Mouse (Mus musculus) gastrocnemius, postnatal 36 days (tissue): ENCODE results near the gene Stn1. TPM values are rescaled to one million over a fixed set of nuclear protein-coding genes. Genes with fewer than 3 reads are reported as not detected.

ENCODE experiments used
- DNase-seq, 2 experiments: peaks; one replicate each; pipeline ENCODE4 v3.0.0; 2022
- intact Hi-C: fragments of 180-260 bp; cut with DNase I; formaldehyde crosslinking; loops from one replicate; pipeline ENCODE4 v1.15.1; 2025
- total RNA-seq, 2 experiments: library from RNA; stranded (reverse); gene quantifications; 2 replicates each; pipeline ENCODE4 v1.2.3; 2021

The Stn1 gene
- total RNA-seq, 2 experiments from 2014 or later, result 5.1 TPM

DNA sequence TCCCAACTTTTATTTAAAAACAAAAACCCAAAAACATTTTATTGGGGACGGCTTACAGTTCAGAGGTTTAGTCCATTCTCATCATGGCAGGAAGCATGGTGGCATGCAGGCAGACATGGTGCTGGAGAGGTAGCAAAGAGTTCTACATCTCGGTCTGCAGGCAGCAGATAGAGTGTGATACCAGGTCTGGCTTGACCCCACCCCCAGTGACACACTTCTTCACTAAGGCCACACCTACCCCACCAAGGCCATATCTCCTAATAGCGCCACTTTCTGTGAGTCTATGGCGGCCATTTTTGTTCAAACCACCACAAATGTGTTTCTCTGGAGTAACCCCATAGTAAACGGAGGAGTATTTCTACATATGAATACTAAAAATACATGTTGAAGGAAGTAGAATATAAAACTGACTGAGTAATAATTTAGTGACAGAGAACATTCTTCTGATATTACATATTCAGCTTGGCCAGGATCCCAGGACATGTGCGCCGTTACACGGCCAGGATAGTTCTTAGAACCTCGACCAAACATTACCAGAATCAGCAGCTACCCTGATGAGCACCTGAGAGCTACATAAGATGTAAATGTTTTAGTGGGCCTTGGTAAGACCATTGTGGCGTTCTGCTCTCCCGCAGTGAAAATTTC, 11.2 kb upstream of the Stn1 start:
- intact Hi-C loops, result no loop called here
- DNase-seq, result no peak

GRCm38 (mm10) chr19:47545528-47545927, 8.2 kb upstream of the Stn1 start:
- DNase-seq, result no peak
- intact Hi-C loops, result no loop called here

DNA sequence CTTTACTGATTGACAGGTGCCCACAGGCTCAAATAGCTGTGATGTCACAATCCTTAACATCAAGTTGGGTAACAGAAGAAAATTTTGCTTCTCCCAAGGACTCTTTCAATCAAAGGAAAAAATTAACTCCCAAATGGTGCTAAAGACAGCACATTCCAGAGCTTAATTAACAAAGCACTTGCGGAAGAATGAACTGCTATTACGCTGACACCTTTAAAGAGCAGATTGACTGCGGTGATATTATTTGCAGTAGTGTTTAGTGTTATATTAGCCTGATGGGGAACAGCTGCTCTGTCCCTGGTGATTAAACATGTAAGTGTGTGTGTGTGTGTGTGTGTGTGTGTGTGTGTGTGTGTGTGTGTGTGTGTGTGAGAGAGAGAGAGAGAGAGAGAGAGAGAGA, 7.7 kb upstream of the Stn1 start:
- intact Hi-C loops, result no loop called here
- no peak for DNase-seq

GRCm38 (mm10) chr19:47542441-47542840, 5.1 kb upstream of the Stn1 start:
- intact Hi-C loops, result no loop called here
- DNase-seq, result no peak

DNA sequence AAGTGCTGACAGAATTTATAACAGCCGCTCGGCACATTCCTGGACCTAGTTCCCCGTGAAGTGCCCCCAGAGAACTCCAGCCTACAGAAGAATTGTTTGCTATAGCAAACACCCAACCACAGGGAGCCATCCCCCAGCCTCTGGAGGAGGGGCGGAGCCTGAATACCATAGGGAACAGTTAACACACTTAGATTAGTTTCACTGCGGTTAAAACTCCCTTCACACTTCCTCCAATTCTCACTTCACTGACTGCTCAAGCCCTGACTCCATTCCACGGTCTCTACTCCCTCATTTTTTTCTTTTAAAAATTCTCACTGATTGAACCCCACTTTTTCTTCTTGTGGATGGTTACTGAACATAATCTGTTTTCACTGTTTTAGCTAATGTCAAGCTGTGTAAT, 1.5 kb upstream of the Stn1 start:
- DNase-seq, result no peak
- intact Hi-C loops, result loop anchor here (2.0 kb wide), 1 partner anchor 38 kb away; no protein-coding TSS in a partner anchor

DNA sequence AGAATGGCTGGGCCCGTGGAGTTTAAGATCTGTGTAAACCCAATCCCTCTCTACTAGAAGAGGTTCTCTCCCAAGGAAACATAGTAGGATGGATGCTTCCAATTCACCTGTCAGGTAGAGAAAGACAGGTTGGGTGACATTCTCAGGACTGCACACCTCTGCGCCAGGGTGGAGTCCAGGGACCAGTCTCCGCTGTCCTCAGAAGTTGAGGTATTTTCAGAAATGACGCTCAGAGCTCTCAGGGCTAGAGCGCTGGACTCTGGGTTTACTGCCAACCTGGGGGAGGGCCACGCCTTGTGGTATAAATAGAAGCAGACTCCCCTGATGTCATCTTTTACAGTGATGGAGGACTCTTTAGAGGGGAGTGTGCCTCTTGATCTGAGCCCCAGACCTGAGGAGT, 572 bp upstream of the Stn1 start:
- DNase-seq, result no peak
- intact Hi-C loops, result loop anchor here (2.0 kb wide), 1 partner anchor 39 kb away; no protein-coding TSS in a partner anchor

- intact Hi-C loops, result no loop called here
- peak; percentile 97 to 98 for DNase-seq
Measured at GRCm38 (mm10) chr19:47536521-47537299, 597 bp downstream of the Stn1 start.

GRCm38 (mm10) chr19:47534131-47534530, 3.2 kb downstream of the Stn1 start:
- DNase-seq, result no peak
- intact Hi-C loops, result no loop called here

DNA sequence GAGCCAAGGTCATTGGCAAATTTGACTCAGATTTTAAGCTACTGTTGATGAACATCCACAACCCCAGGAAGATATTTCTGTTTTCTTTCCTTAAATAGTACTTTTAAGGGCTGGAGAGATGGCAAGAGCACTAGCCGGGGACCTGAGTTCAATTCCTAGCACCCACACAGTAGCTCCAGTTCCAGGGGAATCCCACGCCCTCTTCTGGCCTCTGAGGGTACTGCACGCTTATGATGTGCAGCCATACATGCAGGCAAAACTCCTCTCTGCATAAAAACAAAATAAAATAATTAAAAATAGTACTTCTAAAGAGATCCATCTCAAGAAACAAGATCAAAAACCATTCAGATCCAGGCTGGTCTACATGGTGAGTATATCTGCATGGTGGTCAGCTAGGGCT, 4.9 kb downstream of the Stn1 start:
- intact Hi-C loops, result no loop called here
- DNase-seq, result no peak

DNA sequence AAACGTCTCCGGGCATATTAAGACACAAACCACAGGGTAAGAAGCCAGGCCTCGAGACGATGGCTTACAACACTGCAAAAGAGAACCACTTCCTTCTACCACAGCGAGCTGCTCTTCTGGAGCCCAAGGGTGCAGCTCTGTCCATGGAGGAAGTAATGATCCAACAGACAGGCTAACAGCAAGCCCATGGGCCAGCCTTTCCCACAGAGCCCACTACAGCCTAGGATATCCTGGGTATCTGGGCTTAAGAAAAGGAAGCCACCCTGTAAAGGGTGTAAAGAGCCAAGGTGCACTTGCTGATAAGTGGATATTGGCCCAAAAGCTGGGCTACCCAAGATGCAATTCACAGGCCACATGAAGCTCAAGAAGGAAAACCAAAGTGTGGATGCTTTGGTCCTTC, 6.0 kb downstream of the Stn1 start:
- intact Hi-C loops, result no loop called here
- DNase-seq, result no peak

- intact Hi-C loops, result no loop called here
- DNase-seq, result no peak
Measured at GRCm38 (mm10) chr19:47526239-47526986, 10.9 kb downstream of the Stn1 start.

GRCm38 (mm10) chr19:47524905-47525304, 12.4 kb downstream of the Stn1 start:
- DNase-seq, result no peak
- intact Hi-C loops, result no loop called here

DNA sequence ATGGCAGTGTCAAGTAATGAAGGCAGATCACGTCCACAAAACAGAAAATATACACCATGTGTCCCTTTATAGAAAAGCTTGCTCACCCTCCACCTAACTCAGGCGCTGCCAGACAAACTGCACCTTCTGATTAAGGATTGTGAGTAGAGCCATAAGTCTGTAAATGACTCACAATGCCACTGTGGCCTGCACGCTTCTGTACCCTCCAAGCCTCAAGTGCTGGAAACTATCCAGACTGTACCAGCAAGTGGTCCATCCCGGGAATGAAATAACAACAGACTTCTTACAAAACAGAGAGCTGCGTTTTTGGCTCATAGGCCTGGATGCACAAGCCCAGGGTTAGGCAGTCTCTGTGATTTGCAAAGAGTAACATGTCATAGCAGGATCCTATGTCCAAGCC, 15.9 kb downstream of the Stn1 start:
- DNase-seq, result no peak
- intact Hi-C loops, result no loop called here

- intact Hi-C loops, result no loop called here
- no peak for DNase-seq
Measured at GRCm38 (mm10) chr19:47519163-47519893, 18.0 kb downstream of the Stn1 start.

DNA sequence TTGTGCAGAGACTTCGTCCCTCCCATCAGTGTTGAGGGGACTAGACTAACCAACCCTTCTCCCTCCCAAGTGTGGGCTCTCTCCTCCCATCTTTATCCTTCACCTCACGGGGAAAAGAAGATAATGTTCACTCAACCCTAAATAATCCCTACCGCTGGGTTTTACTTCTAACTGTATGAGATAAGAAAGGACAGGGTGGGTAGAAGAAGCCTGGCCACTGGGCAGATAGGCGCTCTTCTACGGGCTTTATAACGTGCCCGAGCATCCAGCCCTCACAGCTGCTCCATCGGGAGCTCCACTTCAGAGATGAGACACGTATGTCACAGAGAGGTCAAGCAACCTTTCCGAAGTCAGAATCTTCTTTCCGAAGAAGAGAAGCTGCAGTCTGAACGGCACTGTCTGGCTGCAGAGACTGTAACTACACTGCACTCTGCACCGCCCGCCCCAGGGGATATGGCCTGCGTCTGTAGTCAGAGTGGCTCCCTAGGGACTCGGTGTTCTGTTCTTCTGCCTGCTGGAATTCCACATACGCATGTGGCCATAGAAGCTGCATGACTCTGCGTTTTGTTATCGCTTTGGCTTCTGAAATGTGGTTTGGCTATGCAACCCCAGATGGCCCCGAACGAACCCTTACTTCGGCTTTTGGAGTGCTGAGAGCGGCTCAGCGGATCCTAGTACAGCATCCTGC, 18.7 kb downstream of the Stn1 start:
- no peak for DNase-seq
- intact Hi-C loops, result no loop called here

GRCm38 (mm10) chr19:47517570-47517969, 19.7 kb downstream of the Stn1 start:
- intact Hi-C loops, result no loop called here
- no peak for DNase-seq

- intact Hi-C loops, result no loop called here
- no peak for DNase-seq
Measured at GRCm38 (mm10) chr19:47516879-47517278, 20.4 kb downstream of the Stn1 start.

DNA sequence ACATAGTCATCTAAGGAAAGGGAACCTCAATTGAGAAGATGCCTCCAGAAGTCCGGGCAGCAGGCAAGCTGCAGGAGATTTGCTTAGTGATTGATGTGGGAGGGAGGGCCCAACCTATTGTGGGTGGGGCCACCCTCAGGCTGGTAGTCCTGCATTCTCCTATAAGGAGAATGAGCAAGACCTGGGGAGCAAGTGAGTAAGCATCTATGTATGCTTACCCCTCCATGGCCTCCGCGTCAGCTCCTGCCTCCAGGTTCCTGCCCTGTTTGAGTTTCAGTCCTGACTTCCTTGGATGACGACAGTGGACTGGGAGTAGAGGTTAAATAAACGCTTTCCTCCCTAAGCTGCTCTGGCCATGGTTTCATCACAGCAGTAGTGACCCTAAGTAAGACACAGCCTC, 22.2 kb downstream of the Stn1 start:
- intact Hi-C loops, result no loop called here
- DNase-seq, result no peak

DNA sequence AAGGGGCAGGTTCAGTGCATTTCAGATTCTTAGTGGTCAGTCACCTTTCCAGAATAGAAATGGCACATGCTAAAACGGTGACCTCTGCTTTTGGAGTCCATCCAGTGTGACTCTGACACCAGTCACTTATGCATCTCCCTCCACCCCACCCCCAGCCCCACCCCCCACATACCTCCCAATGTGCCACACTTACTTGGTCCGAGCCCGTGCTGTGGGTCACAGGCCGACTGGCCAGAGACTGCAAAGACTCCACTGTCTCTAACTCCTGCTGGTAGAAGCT, 23.7 kb downstream of the Stn1 start:
- intact Hi-C loops, result no loop called here
- no peak for DNase-seq

DNA sequence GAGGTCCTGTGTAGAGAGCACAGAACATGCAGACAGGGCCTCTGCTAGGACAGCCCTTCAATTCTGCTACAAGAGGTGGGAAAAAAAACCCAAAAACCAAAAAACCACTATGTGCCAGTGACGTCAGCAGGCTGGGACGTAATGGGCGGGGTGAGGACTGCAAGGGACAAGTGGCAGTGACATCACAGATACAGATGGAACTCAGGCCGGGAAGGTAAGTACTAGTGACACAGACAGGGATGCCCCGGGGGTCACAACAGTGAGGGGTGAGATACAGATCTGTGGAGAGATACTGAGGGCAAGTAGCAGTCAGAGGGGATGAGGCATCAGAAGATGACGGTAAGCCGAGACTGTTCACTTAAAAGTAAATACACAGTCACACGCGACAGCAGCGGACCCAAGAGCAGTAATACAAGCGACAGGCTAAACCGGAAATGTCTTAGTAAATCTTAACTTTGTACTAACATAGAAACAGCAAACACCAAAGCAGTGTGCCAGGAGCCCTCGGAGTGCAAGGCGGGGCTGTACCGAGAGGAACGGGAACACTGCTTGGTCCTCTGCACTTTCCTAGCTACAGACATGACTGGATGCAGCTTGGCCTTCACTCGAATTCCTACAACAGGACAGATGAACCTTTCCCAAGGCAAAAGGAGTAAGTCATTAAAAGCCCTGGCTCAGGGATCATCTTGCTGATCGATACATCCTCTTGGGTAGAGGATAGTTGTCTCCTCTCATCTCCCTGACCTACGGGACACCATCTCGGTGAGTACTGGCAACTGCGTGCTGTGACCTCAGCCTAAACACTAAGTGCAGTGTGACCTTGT, 24.3 kb downstream of the Stn1 start:
- intact Hi-C loops, result no loop called here
- no peak for DNase-seq
